Mouse (Mus musculus) olfactory bulb, adult 2 months (tissue): ENCODE results near the gene Pik3cb.

Experiments
- CTCF ChIP-seq: fragments of 200-500 bp; IDR thresholded peaks from 2 replicates; pipeline ENCODE4 v1.5.1; 2012; ENCODE audit warnings: low read depth, mild to moderate bottlenecking, low read length, moderate library complexity; ENCODE audit not compliant: insufficient read depth
- POLR2A ChIP-seq: fragments of 200-500 bp; IDR thresholded peaks from 2 replicates; pipeline ENCODE4 v1.6.1; 2012; ENCODE audit warnings: mild to moderate bottlenecking, low read depth, low read length, moderate library complexity; ENCODE audit not compliant: insufficient read depth

DNA sequence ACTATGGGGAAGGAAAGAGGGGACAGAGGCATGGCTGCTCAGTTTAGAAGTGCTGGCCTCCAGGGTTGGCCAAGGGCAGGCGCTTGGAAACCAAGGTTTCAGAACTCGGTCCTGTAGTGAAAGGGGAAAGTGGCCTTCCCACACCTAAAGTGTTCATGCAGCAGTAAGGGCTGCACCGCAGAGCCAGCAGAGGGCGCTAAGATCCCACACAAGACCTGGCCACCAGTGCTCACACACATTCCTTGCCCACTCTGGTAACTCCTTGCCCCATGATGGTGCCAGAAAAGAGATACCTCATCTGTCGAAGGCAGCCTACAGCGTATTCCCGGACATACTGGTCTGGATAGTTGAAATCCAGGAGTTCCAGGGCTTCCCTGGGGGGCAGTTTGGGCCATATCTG, 77.9 kb downstream of the Pik3cb start:
- no peak for TF ChIP-seq POLR2A
- TF ChIP-seq CTCF, result peak; percentile 88
